Mouse (Mus musculus): Measurements from ENCODE around the gene Zfp866. TPM values are rescaled to one million over a fixed set of nuclear protein-coding genes. Genes with fewer than 3 reads are reported as not detected.

Gene Zfp866
- polyA plus RNA-seq, 1 experiment: 20.3 TPM

DNA sequence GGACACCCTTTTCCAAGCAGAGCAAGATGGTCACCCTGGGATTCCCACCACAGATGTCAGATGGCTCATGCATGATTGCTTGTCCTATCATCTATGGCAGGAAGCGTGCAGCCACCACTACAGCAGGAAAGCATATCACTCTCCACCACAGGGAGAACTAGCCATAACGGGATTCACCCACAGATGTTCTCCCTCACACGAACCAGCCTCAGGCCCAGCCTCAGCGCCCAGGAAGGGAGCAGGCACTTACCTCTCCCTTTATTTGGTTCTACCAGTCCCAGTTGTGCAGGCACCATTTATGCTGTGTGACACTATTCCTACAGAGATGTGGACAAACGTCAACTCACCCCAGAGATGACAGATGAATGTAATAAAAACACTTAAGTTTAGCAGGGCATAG, 1.9 kb downstream of the Zfp866 start:
- no peak for TF ChIP-seq CTCF (IDR thresholded peaks at IDR 0.05; ENCODE audit: extremely low read depth, insufficient read depth, low read length)
- TF ChIP-seq POLR2A (IDR thresholded peaks at IDR 0.05; ENCODE audit: extremely low read depth, insufficient read depth, low read length): no peak

DNA sequence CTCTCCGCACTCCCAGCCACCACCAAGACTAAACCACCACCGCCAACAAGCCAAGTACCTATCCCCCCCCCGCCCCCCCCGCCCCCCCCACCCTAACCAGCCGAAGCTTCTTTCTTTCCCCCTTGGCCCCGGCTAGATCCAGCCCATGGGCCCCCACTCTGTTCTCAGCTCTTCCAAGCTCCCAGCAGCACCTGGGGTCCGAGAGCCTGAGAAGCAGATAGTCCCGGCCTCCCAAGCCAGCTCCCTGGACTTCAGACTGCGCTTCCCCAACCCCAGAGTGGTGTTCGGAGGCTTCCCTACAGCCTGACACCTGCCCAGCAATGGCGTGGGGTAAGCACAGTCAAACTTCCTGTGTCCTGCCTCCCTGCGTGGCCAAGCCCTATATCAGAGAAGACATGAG, 13.9 kb downstream of the Zfp866 start:
- no peaks in the 10 kb centered on the region; the same call in 1 of the 2 replicates for H3K4me1 ChIP-seq (ENCODE audit: control insufficient read depth, insufficient read depth, low read length)
- TF ChIP-seq POLR2A (IDR thresholded peaks at IDR 0.05; ENCODE audit: extremely low read depth, insufficient read depth, low read length) (no peak), CTCF (IDR thresholded peaks at IDR 0.05; ENCODE audit: extremely low read depth, insufficient read depth, low read length) (no peak)
- H3K4me3 ChIP-seq (ENCODE audit: insufficient read depth, low read length): no peak overlapping the region
- H3K27ac ChIP-seq (ENCODE audit: insufficient read depth, low read length): no peak overlapping the region

More for the DNA sequence above, 1.9 kb downstream of the Zfp866 start:
- Histone ChIP-seq H3K27ac (ENCODE audit: insufficient read depth, low read length) (no peak overlapping the region), H3K4me3 (ENCODE audit: insufficient read depth, low read length) (no peak overlapping the region), H3K4me1 (ENCODE audit: control insufficient read depth, insufficient read depth, low read length) (peaks cover 1% of the 10 kb centered on the region; the same call in 1 of the 2 replicates)

- Histone ChIP-seq H3K27ac (ENCODE audit: insufficient read depth, low read length) (no peak overlapping the region), H3K4me1 (ENCODE audit: control insufficient read depth, insufficient read depth, low read length) (peaks cover 3% of the 10 kb centered on the region), H3K4me3 (ENCODE audit: insufficient read depth, low read length) (peak overlapping the region; percentile 69; the same call in 1 of the 2 replicates)
- TF ChIP-seq CTCF (IDR thresholded peaks at IDR 0.05; ENCODE audit: extremely low read depth, insufficient read depth, low read length) (no peak), POLR2A (IDR thresholded peaks at IDR 0.05; ENCODE audit: extremely low read depth, insufficient read depth, low read length) (no peak)
These were observed 15.8 kb downstream of the Zfp866 start for GRCm38 (mm10) chr8:69775149-69775534.

GRCm38 (mm10) chr8:69774503-69775148, 16.4 kb downstream of the Zfp866 start, which contains the start of gene Gm20422:
Gene Gm20422 (minus strand): TSS chr8:69774886.
- peak; percentile 81 for TF ChIP-seq POLR2A (IDR thresholded peaks at IDR 0.05; ENCODE audit: extremely low read depth, insufficient read depth, low read length)
- TF ChIP-seq CTCF (IDR thresholded peaks at IDR 0.05; ENCODE audit: extremely low read depth, insufficient read depth, low read length): no peak
- peaks cover 3% of the 10 kb centered on the region for H3K4me1 ChIP-seq (ENCODE audit: control insufficient read depth, insufficient read depth, low read length)
- peak within 1 kb of the TSS; percentile 98 for H3K27ac ChIP-seq (ENCODE audit: insufficient read depth, low read length)
- H3K4me3 ChIP-seq (ENCODE audit: insufficient read depth, low read length): peak within 1 kb of the TSS; percentile 69

GRCm38 (mm10) chr8:69772106-69772505, 18.9 kb downstream of the Zfp866 start:
- Histone ChIP-seq H3K4me3 (ENCODE audit: insufficient read depth, low read length) (no peak overlapping the region), H3K27ac (ENCODE audit: insufficient read depth, low read length) (no peak overlapping the region), H3K4me1 (ENCODE audit: control insufficient read depth, insufficient read depth, low read length) (peaks cover 3% of the 10 kb centered on the region)
- TF ChIP-seq POLR2A (IDR thresholded peaks at IDR 0.05; ENCODE audit: extremely low read depth, insufficient read depth, low read length): no peak
- no peak for TF ChIP-seq CTCF (IDR thresholded peaks at IDR 0.05; ENCODE audit: extremely low read depth, insufficient read depth, low read length)

DNA sequence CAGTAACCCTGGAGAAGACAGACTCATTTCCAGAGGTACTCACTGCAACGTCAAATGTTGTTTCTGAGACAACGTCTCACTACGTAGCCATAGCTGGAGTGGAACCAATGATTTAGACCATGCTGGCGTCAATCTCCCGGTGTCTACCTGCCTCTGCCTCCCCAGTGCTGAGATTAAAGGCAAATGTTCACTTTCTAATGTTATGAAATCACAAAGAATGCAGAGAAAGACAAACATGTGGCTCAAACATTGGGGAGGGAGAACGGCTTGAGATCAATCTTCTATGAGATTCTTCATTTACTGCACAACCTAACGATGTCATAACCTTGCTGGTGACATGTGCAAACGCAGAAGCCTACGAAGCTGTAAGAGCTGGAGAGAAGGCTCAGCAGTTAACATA, 19.8 kb downstream of the Zfp866 start:
- no peak overlapping the region for H3K27ac ChIP-seq (ENCODE audit: insufficient read depth, low read length)
- no peak for TF ChIP-seq CTCF (IDR thresholded peaks at IDR 0.05; ENCODE audit: extremely low read depth, insufficient read depth, low read length)
- H3K4me1 ChIP-seq (ENCODE audit: control insufficient read depth, insufficient read depth, low read length): peaks cover 3% of the 10 kb centered on the region

DNA sequence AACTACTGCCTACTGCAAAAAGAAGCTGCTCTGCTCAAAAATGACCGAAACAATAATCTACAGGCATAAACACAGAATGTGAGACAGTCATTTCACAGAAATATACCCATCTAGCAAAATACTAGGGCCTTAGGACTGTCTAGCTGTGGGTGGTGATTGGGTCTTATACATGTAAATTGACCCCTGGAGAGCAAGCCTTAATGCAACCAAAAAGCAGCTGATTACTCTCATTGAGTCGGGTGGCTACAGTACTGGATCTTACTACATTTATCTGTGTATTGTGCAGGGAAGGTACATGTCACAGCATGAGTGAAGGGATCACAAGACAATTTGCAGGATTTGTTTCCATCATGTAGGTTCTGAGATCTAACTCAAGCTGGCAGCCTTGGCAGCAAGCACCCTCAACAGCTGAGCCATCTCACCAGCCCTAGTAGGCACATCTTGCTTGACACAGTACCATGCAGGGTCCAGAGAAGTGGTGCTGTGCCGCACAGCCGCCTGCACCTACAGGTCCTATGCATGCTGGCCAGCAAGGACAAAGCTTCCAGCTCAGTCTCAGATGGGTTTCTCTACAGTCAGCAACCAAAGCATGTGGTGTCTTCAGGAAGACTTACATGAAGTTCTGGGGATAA, 29.0 kb downstream of the Zfp866 start:
- no peak for TF ChIP-seq CTCF (IDR thresholded peaks at IDR 0.05; ENCODE audit: extremely low read depth, insufficient read depth, low read length)
- no peak for TF ChIP-seq POLR2A (IDR thresholded peaks at IDR 0.05; ENCODE audit: extremely low read depth, insufficient read depth, low read length)
- no peak overlapping the region for H3K4me3 ChIP-seq (ENCODE audit: insufficient read depth, low read length)
- no peak overlapping the region for H3K27ac ChIP-seq (ENCODE audit: insufficient read depth, low read length)
- no peaks in the 10 kb centered on the region for H3K4me1 ChIP-seq (ENCODE audit: control insufficient read depth, insufficient read depth, low read length)

More for the DNA sequence above, 19.8 kb downstream of the Zfp866 start:
- no peak overlapping the region for H3K4me3 ChIP-seq (ENCODE audit: insufficient read depth, low read length)

- Histone ChIP-seq H3K4me1 (ENCODE audit: control insufficient read depth, insufficient read depth, low read length) (no peaks in the 10 kb centered on the region), H3K27ac (ENCODE audit: insufficient read depth, low read length) (no peak overlapping the region), H3K4me3 (ENCODE audit: insufficient read depth, low read length) (no peak overlapping the region)
- TF ChIP-seq POLR2A (IDR thresholded peaks at IDR 0.05; ENCODE audit: extremely low read depth, insufficient read depth, low read length): no peak
- TF ChIP-seq CTCF (IDR thresholded peaks at IDR 0.05; ENCODE audit: extremely low read depth, insufficient read depth, low read length): no peak
These were observed 32.7 kb downstream of the Zfp866 start for GRCm38 (mm10) chr8:69758316-69758715.

DNA sequence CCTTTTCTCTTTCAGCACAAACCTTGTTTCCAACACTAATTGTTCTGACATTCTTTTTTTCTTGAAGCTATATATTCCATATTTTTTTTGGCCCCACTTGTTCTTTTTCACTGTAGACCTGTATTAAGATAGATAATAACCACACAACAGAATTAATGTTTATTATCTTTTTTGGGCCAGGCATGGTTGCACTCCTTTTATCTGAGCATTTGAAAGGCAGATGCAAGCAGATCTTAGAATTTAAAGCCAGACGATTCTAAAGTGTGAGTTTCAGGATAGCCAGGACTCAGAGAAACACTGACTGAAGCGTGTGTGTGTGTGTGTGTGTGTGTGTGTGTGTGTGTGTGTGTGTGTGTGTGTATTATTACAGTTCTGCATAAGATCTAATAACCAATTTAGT, 38.5 kb downstream of the Zfp866 start:
- H3K4me3 ChIP-seq (ENCODE audit: insufficient read depth, low read length): no peak overlapping the region
- TF ChIP-seq POLR2A (IDR thresholded peaks at IDR 0.05; ENCODE audit: extremely low read depth, insufficient read depth, low read length) (no peak), CTCF (IDR thresholded peaks at IDR 0.05; ENCODE audit: extremely low read depth, insufficient read depth, low read length) (no peak)
- no peaks in the 10 kb centered on the region for H3K4me1 ChIP-seq (ENCODE audit: control insufficient read depth, insufficient read depth, low read length)
- no peak overlapping the region for H3K27ac ChIP-seq (ENCODE audit: insufficient read depth, low read length)

Measured in cortical plate, adult 2 months (tissue).